Mouse (Mus musculus) testis, adult 2 months (tissue): Measurements from ENCODE around the gene Igfals.
A peak's percentile ranks its signal among the peaks of the same experiment; 100 is the strongest.

ENCODE experiments used
- CTCF ChIP-seq: fragments of 200-500 bp; IDR thresholded peaks from 2 replicates; pipeline ENCODE4 v1.5.1; 2012; ENCODE audit warnings: low read depth, mild to moderate bottlenecking, inconsistent platforms, low read length, moderate library complexity; ENCODE audit not compliant: control insufficient read depth, insufficient read depth, insufficient replicate concordance
- POLR2A ChIP-seq: fragments of 200-500 bp; IDR thresholded peaks from 2 replicates; pipeline ENCODE4 v1.6.1; 2012; ENCODE audit warnings: low read depth, mild to moderate bottlenecking, inconsistent platforms, low read length, moderate library complexity; ENCODE audit not compliant: control insufficient read depth

GRCm38 (mm10) chr17:24896241-24896992, 30.6 kb downstream of the Igfals start, which contains the start of gene Nme3:
- TF ChIP-seq POLR2A (0 out of 2 replicates have a peak, but pooled peaks have one; percentile 28), CTCF (no peak; the same call in 1 of the 2 replicates)
